12 mouse cellular contexts compared by ENCODE assay signal in genomic region chr11:103118866-103119265, GRCm38 (mm10). TPM values are rescaled to one million over a fixed set of nuclear protein-coding genes. Genes with fewer than 3 reads are reported as not detected.
A peak's percentile ranks its signal among the peaks of the same experiment; 100 is the strongest.
DNase-seq lines count a peak whose midpoint lies in the region; ATAC-seq lines count a peak whose summit lies in the region.
"Had no signal": no experiment of that assay in that cellular context is flagged by ENCODE, and none has a peak within 500 bp of the region (broad histone marks: within the 10 kb centered on the region; RNA-seq: fewer than 3 reads in every experiment).

No protein-coding gene starts in this region.

- peaks cover 11% of the 10 kb centered on the region for H3K27me3 ChIP-seq in forebrain, embryonic 10.5 days (ENCODE audit: poor library complexity, severe bottlenecking)
- H3K27me3 ChIP-seq in forebrain, embryonic 11.5 days (ENCODE audit: control insufficient read depth, insufficient read depth, low read length) = peaks cover under 1% of the 10 kb centered on the region; the same call in 1 of the 2 replicates
- no peaks in the 10 kb centered on the region for H3K27me3 ChIP-seq in lung, embryonic 15.5 days
- H3K27me3 ChIP-seq in limb, embryonic 12.5 days = peaks cover 1% of the 10 kb centered on the region; the same call in 1 of the 2 replicates
- no peaks in the 10 kb centered on the region for H3K27me3 ChIP-seq in stomach, embryonic 14.5 days (ENCODE audit: control insufficient read depth, insufficient read depth, low read length)

- no peak for DNase-seq in forebrain, embryonic 10.5 days (ENCODE audit: extremely low spot score, low spot score)
- no peak for DNase-seq in forebrain, embryonic 11.5 days (ENCODE audit: low spot score)
- no peak for DNase-seq in lung, postnatal 14 days
- no peak for DNase-seq in right cerebral cortex, postnatal 4 days
- no peak for DNase-seq in kidney, adult 11 months
- DNase-seq: B cell, adult 2 months; cerebellum, postnatal 10 days; gastrocnemius, postnatal 14 days; thymus, postnatal 25 days had no signal

- H3K9me3 ChIP-seq in forebrain, embryonic 10.5 days = no peaks in the 10 kb centered on the region
- no peaks in the 10 kb centered on the region for H3K9me3 ChIP-seq in forebrain, embryonic 11.5 days (ENCODE audit: control insufficient read depth, low read length)
- H3K9me3 ChIP-seq in lung, embryonic 15.5 days = no peaks in the 10 kb centered on the region
- no peaks in the 10 kb centered on the region for H3K9me3 ChIP-seq in limb, embryonic 12.5 days
- H3K9me3 ChIP-seq in stomach, embryonic 14.5 days (ENCODE audit: control insufficient read depth, low read depth, low read length) = no peaks in the 10 kb centered on the region

- no peak overlapping the region for H3K9ac ChIP-seq in forebrain, embryonic 11.5 days (ENCODE audit: low read length)
- H3K9ac ChIP-seq in lung, embryonic 15.5 days = no peak overlapping the region
- H3K9ac ChIP-seq in limb, embryonic 12.5 days (replicated peaks) = no peak overlapping the region
- H3K9ac ChIP-seq in stomach, embryonic 14.5 days (replicated peaks; ENCODE audit: low read depth, low read length) = no peak overlapping the region

- peak overlapping the region; percentile 70; the same call in 1 of the 2 replicates for H3K4me3 ChIP-seq in forebrain, embryonic 10.5 days
- H3K4me3 ChIP-seq in forebrain, embryonic 11.5 days (ENCODE audit: low read depth, low read length) = no peak overlapping the region
- H3K4me3 ChIP-seq in lung, embryonic 15.5 days = peak overlapping the region; percentile 69
- H3K4me3 ChIP-seq in limb, embryonic 12.5 days (replicated peaks) = peak overlapping the region; percentile 64; the same call in 1 of the 2 replicates
- peak overlapping the region; percentile 75; the same call in 1 of the 2 replicates for H3K4me3 ChIP-seq in stomach, embryonic 14.5 days (ENCODE audit: low read depth, low read length)

- no peak for ATAC-seq in forebrain, embryonic 11.5 days (replicated peaks; ENCODE audit: low FRiP score)
- no peak for ATAC-seq in lung, embryonic 15.5 days (ENCODE audit: borderline replicate concordance, extremely low read depth, low FRiP score, low TSS enrichment)
- ATAC-seq in limb, embryonic 12.5 days (ENCODE audit: insufficient number of reproducible peaks, insufficient read depth, low FRiP score, low TSS enrichment, low read depth) = no peak
- ATAC-seq in stomach, embryonic 14.5 days (ENCODE audit: insufficient number of reproducible peaks, insufficient read depth, low FRiP score, low read depth) = no peak

- H3K4me2 ChIP-seq in forebrain, embryonic 11.5 days (ENCODE audit: low read depth, low read length, severe bottlenecking) = no peak overlapping the region; the same call in 1 of the 2 replicates
- peak overlapping the region; percentile 84 for H3K4me2 ChIP-seq in lung, embryonic 15.5 days
- H3K4me2 ChIP-seq in limb, embryonic 12.5 days = peak overlapping the region; percentile 92
- peak overlapping the region; percentile 77 for H3K4me2 ChIP-seq in stomach, embryonic 14.5 days (replicated peaks; ENCODE audit: low read depth, low read length)

- WGBS in forebrain, embryonic 10.5 days = 88% methylated on average over 2 of the region's 2 CpGs
- 84% methylated on average over 2 of the region's 2 CpGs for WGBS in forebrain, embryonic 11.5 days
- 85% methylated on average over 2 of the region's 2 CpGs for WGBS in lung, embryonic 15.5 days
- WGBS in limb, embryonic 12.5 days = 93% methylated on average over 2 of the region's 2 CpGs
- WGBS in stomach, embryonic 14.5 days = 67% methylated on average over 2 of the region's 2 CpGs

- no peaks in the 10 kb centered on the region for H3K36me3 ChIP-seq in forebrain, embryonic 10.5 days (replicated peaks)
- H3K36me3 ChIP-seq in forebrain, embryonic 11.5 days (ENCODE audit: control insufficient read depth, insufficient read depth, low read length) = no peaks in the 10 kb centered on the region
- H3K36me3 ChIP-seq in lung, embryonic 15.5 days = no peaks in the 10 kb centered on the region
- no peaks in the 10 kb centered on the region for H3K36me3 ChIP-seq in limb, embryonic 12.5 days
- H3K36me3 ChIP-seq in stomach, embryonic 14.5 days (ENCODE audit: control insufficient read depth, insufficient read depth, low read length) = no peaks in the 10 kb centered on the region

- H3K4me1 ChIP-seq in forebrain, embryonic 10.5 days = peaks cover 38% of the 10 kb centered on the region
- H3K4me1 ChIP-seq in forebrain, embryonic 11.5 days (replicated peaks; ENCODE audit: control insufficient read depth, insufficient read depth, low read length) = peaks cover 12% of the 10 kb centered on the region; the same call in 1 of the 2 replicates
- peaks cover 20% of the 10 kb centered on the region for H3K4me1 ChIP-seq in lung, embryonic 15.5 days
- H3K4me1 ChIP-seq in limb, embryonic 12.5 days (replicated peaks) = peaks cover 21% of the 10 kb centered on the region
- peaks cover 14% of the 10 kb centered on the region for H3K4me1 ChIP-seq in stomach, embryonic 14.5 days (ENCODE audit: control insufficient read depth, insufficient read depth, low read length)

- H3K27ac ChIP-seq in forebrain, embryonic 10.5 days = no peak overlapping the region
- H3K27ac ChIP-seq in forebrain, embryonic 11.5 days (ENCODE audit: low read depth, low read length) = no peak overlapping the region
- H3K27ac ChIP-seq in lung, embryonic 15.5 days = no peak overlapping the region
- H3K27ac ChIP-seq in limb, embryonic 12.5 days = no peak overlapping the region
- H3K27ac ChIP-seq in stomach, embryonic 14.5 days (ENCODE audit: low read length) = no peak overlapping the region

RNA-seq across cellular contexts. Expression of gene Hexim1, which starts 2.8 kb away (rescaled TPM):
- polyA plus RNA-seq in forebrain, embryonic 10.5 days (2016; fragmentation: Nextera tagmentation; extraction: Ambion mirVana) = 1.8 and 2.0 TPM in 2 replicates
- 3.9 and 4.6 TPM in 2 replicates for polyA plus RNA-seq in forebrain, embryonic 11.5 days (2014; fragmentation: Nextera tagmentation; extraction: Ambion mirVana)
- 4.4 and 4.5 TPM in 2 replicates for polyA plus RNA-seq in lung, embryonic 15.5 days (2015; fragmentation: Nextera tagmentation; extraction: Ambion mirVana)
- polyA plus RNA-seq in limb, embryonic 12.5 days (2016; fragmentation: Nextera tagmentation; extraction: Ambion mirVana) = 3.9 and 4.0 TPM in 2 replicates
- polyA plus RNA-seq in stomach, embryonic 14.5 days (2014; fragmentation: Nextera tagmentation; extraction: Ambion mirVana) = 7.6 and 7.7 TPM in 2 replicates

RNA-seq across cellular contexts. Expression of gene Hexim2, which starts 13.4 kb away (rescaled TPM):
- polyA plus RNA-seq in forebrain, embryonic 10.5 days (2016; fragmentation: Nextera tagmentation; extraction: Ambion mirVana) = 7.2 and 7.6 TPM in 2 replicates
- 8.7 and 9.2 TPM in 2 replicates for polyA plus RNA-seq in forebrain, embryonic 11.5 days (2014; fragmentation: Nextera tagmentation; extraction: Ambion mirVana)
- polyA plus RNA-seq in lung, embryonic 15.5 days (2015; fragmentation: Nextera tagmentation; extraction: Ambion mirVana) = 8.3 and 9.6 TPM in 2 replicates
- 12.8 and 13.2 TPM in 2 replicates for polyA plus RNA-seq in limb, embryonic 12.5 days (2016; fragmentation: Nextera tagmentation; extraction: Ambion mirVana)
- polyA plus RNA-seq in stomach, embryonic 14.5 days (2014; fragmentation: Nextera tagmentation; extraction: Ambion mirVana) = 7.3 and 9.1 TPM in 2 replicates

RNA-seq across cellular contexts. Expression of gene Acbd4, which starts 17.4 kb away (rescaled TPM):
- polyA plus RNA-seq in forebrain, embryonic 10.5 days (2016; fragmentation: Nextera tagmentation; extraction: Ambion mirVana) = 6.6 and 7.5 TPM in 2 replicates
- polyA plus RNA-seq in forebrain, embryonic 11.5 days (2014; fragmentation: Nextera tagmentation; extraction: Ambion mirVana) = 7.8 and 8.1 TPM in 2 replicates
- 15.7 and 18.3 TPM in 2 replicates for polyA plus RNA-seq in lung, embryonic 15.5 days (2015; fragmentation: Nextera tagmentation; extraction: Ambion mirVana)
- 8.1 and 11.9 TPM in 2 replicates for polyA plus RNA-seq in limb, embryonic 12.5 days (2016; fragmentation: Nextera tagmentation; extraction: Ambion mirVana)
- 17.7 and 20.4 TPM in 2 replicates for polyA plus RNA-seq in stomach, embryonic 14.5 days (2014; fragmentation: Nextera tagmentation; extraction: Ambion mirVana)

RNA-seq across cellular contexts. Expression of gene Plcd3, which starts 17.4 kb away (rescaled TPM):
- 1.5 and 1.7 TPM in 2 replicates for polyA plus RNA-seq in forebrain, embryonic 10.5 days (2016; fragmentation: Nextera tagmentation; extraction: Ambion mirVana)
- polyA plus RNA-seq in forebrain, embryonic 11.5 days (2014; fragmentation: Nextera tagmentation; extraction: Ambion mirVana) = 0.69 and 0.86 TPM in 2 replicates
- polyA plus RNA-seq in lung, embryonic 15.5 days (2015; fragmentation: Nextera tagmentation; extraction: Ambion mirVana) = 2.5 and 3.6 TPM in 2 replicates
- polyA plus RNA-seq in limb, embryonic 12.5 days (2016; fragmentation: Nextera tagmentation; extraction: Ambion mirVana) = 2.9 and 3.6 TPM in 2 replicates
- 2.5 TPM in 2 replicates for polyA plus RNA-seq in stomach, embryonic 14.5 days (2014; fragmentation: Nextera tagmentation; extraction: Ambion mirVana)

RNA-seq across cellular contexts. Expression of gene Fmnl1, which starts 52.0 kb away (rescaled TPM):
- 0.47 and 0.81 TPM in 2 replicates for polyA plus RNA-seq in forebrain, embryonic 10.5 days (2016; fragmentation: Nextera tagmentation; extraction: Ambion mirVana)
- polyA plus RNA-seq in forebrain, embryonic 11.5 days (2014; fragmentation: Nextera tagmentation; extraction: Ambion mirVana) = 0.76 and 1.8 TPM in 2 replicates
- polyA plus RNA-seq in lung, embryonic 15.5 days (2015; fragmentation: Nextera tagmentation; extraction: Ambion mirVana) = 2.7 and 3.7 TPM in 2 replicates
- polyA plus RNA-seq in limb, embryonic 12.5 days (2016; fragmentation: Nextera tagmentation; extraction: Ambion mirVana) = 0.78 and 1.4 TPM in 2 replicates
- polyA plus RNA-seq in stomach, embryonic 14.5 days (2014; fragmentation: Nextera tagmentation; extraction: Ambion mirVana) = 1.7 and 2.3 TPM in 2 replicates
